ENCODE assay signal across 13 mouse cellular contexts in the genomic region with DNA sequence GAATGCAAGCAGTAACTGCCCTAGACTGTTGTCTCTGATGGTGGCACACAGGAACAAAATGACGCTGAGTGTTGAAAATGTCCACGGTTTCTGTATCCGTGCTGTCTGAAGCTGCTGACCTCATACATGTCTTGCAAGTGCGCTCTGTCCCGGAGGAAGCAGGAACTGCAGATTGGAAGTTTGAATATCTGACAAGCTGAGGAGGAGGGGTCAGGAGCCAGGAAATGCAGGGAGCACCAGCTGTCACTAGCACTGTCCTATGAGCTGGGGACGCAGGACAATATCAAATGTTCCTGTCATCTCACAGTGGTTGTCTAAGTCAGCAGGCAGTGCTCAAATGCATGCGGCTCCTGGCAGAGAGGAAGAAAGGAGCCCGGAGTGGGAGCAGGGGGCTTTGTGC. TPM values are rescaled to one million over a fixed set of nuclear protein-coding genes. Genes with fewer than 3 reads are reported as not detected.
DNase-seq lines count a peak whose midpoint lies in the region; ATAC-seq and TF ChIP-seq lines count a peak whose summit lies in the region.
"Had no signal": no experiment of that assay in that cellular context is flagged by ENCODE, and none has a peak within 500 bp of the region (broad histone marks: within the 10 kb centered on the region; RNA-seq: fewer than 3 reads in every experiment).

No protein-coding gene starts in this region.

- ATAC-seq in kidney, postnatal 0 days (replicated peaks; ENCODE audit: low FRiP score, low read depth) = no peak
- ATAC-seq in lung, embryonic 16.5 days (ENCODE audit: low read depth) = 0 out of 2 replicates have a peak, but pooled peaks have one; percentile 20
- no peak for ATAC-seq in forebrain, embryonic 11.5 days (replicated peaks; ENCODE audit: low FRiP score)

- H3K4me2 ChIP-seq in kidney, postnatal 0 days (ENCODE audit: low read length) = no peak overlapping the region
- H3K4me2 ChIP-seq in lung, embryonic 16.5 days (ENCODE audit: low read depth, low read length) = no peak overlapping the region
- H3K4me2 ChIP-seq in forebrain, embryonic 11.5 days (ENCODE audit: low read depth, low read length, severe bottlenecking) = no peak overlapping the region
- H3K4me2 ChIP-seq: limb, embryonic 13.5 days had no signal

- no peak overlapping the region for H3K27ac ChIP-seq in kidney, postnatal 0 days
- H3K27ac ChIP-seq in heart, embryonic 10.5 days = peak overlapping the region; percentile 57
- no peak overlapping the region for H3K27ac ChIP-seq in lung, embryonic 16.5 days (ENCODE audit: low read length)
- no peak overlapping the region for H3K27ac ChIP-seq in forebrain, embryonic 11.5 days (ENCODE audit: low read depth, low read length)
- H3K27ac ChIP-seq: limb, embryonic 13.5 days; midbrain, embryonic 10.5 days had no signal

- H3K9ac ChIP-seq in kidney, postnatal 0 days (ENCODE audit: low read depth, low read length) = no peak overlapping the region
- H3K9ac ChIP-seq in lung, embryonic 16.5 days (ENCODE audit: low read length) = no peak overlapping the region
- H3K9ac ChIP-seq in forebrain, embryonic 11.5 days (ENCODE audit: low read length) = no peak overlapping the region
- H3K9ac ChIP-seq: limb, embryonic 13.5 days had no signal

- 63% methylated on average over 8 of the region's 8 CpGs for WGBS in kidney, postnatal 0 days
- 40% methylated on average over 8 of the region's 8 CpGs for WGBS in heart, embryonic 10.5 days
- WGBS in lung, embryonic 16.5 days = 54% methylated on average over 8 of the region's 8 CpGs
- 84% methylated on average over 8 of the region's 8 CpGs for WGBS in forebrain, embryonic 11.5 days

- 0 out of 2 replicates have a peak, but pooled peaks cover 2% of the 10 kb centered on the region for H3K36me3 ChIP-seq in kidney, postnatal 0 days (ENCODE audit: insufficient read depth, low read length)
- 0 out of 2 replicates have a peak, but pooled peaks cover 4% of the 10 kb centered on the region for H3K36me3 ChIP-seq in heart, embryonic 10.5 days
- H3K36me3 ChIP-seq in lung, embryonic 16.5 days (ENCODE audit: control insufficient read depth, insufficient read depth, low read length) = no peaks in the 10 kb centered on the region
- H3K36me3 ChIP-seq in forebrain, embryonic 11.5 days (ENCODE audit: control insufficient read depth, insufficient read depth, low read length) = no peaks in the 10 kb centered on the region; the same call in 1 of the 2 replicates

- H3K27me3 ChIP-seq in kidney, postnatal 0 days (ENCODE audit: insufficient read depth, low read length) = no peaks in the 10 kb centered on the region
- H3K27me3 ChIP-seq in heart, embryonic 10.5 days (ENCODE audit: insufficient read depth, poor library complexity, severe bottlenecking) = no peaks in the 10 kb centered on the region
- H3K27me3 ChIP-seq in lung, embryonic 16.5 days (ENCODE audit: control insufficient read depth, insufficient read depth, low read depth, low read length) = no peaks in the 10 kb centered on the region
- no peaks in the 10 kb centered on the region for H3K27me3 ChIP-seq in forebrain, embryonic 11.5 days (ENCODE audit: control insufficient read depth, insufficient read depth, low read length)
- H3K27me3 ChIP-seq: CH12.LX; limb, embryonic 13.5 days had no signal

- 0 out of 2 replicates have a peak, but pooled peaks have one; percentile 7 for TF ChIP-seq CTCF in kidney, postnatal 0 days (IDR thresholded peaks at IDR 0.05; ENCODE audit: low read depth)

- H3K9me3 ChIP-seq in kidney, postnatal 0 days (replicated peaks; ENCODE audit: low read length) = no peaks in the 10 kb centered on the region
- H3K9me3 ChIP-seq in heart, embryonic 10.5 days = no peaks in the 10 kb centered on the region
- H3K9me3 ChIP-seq in lung, embryonic 16.5 days (ENCODE audit: control insufficient read depth, low read length) = no peaks in the 10 kb centered on the region
- H3K9me3 ChIP-seq in forebrain, embryonic 11.5 days (ENCODE audit: control insufficient read depth, low read length) = no peaks in the 10 kb centered on the region
- H3K9me3 ChIP-seq: limb, embryonic 13.5 days; midbrain, embryonic 10.5 days had no signal

- DNase-seq in kidney, postnatal 0 days (ENCODE audit: low spot score) = peak; percentile 55
- no peak for DNase-seq in kidney, adult 8-10 months
- peak; percentile 26 for DNase-seq in cerebellum, adult 8-10 months
- DNase-seq in heart, embryonic 10.5 days (ENCODE audit: low spot score) = no peak
- no peak for DNase-seq in embryo, embryonic 10.5 days (ENCODE audit: low spot score)
- no peak for DNase-seq in gastrocnemius, postnatal 10 days
- DNase-seq in forebrain, embryonic 11.5 days (ENCODE audit: low spot score) = no peak
- DNase-seq: spleen, adult 18-20 months; thymus, postnatal 25 days had no signal

- no peak overlapping the region for H3K4me3 ChIP-seq in kidney, postnatal 0 days (replicated peaks; ENCODE audit: low read depth, low read length)
- 0 out of 2 replicates have a peak overlapping the region, but pooled peaks have one; percentile 12 for H3K4me3 ChIP-seq in heart, embryonic 10.5 days
- H3K4me3 ChIP-seq in lung, embryonic 16.5 days (ENCODE audit: low read length) = no peak overlapping the region
- no peak overlapping the region for H3K4me3 ChIP-seq in forebrain, embryonic 11.5 days (ENCODE audit: low read depth, low read length)
- H3K4me3 ChIP-seq: limb, embryonic 13.5 days; midbrain, embryonic 10.5 days had no signal

- no peaks in the 10 kb centered on the region for H3K4me1 ChIP-seq in kidney, postnatal 0 days (replicated peaks; ENCODE audit: insufficient read depth, low read length)
- H3K4me1 ChIP-seq in heart, embryonic 10.5 days = peaks cover 22% of the 10 kb centered on the region
- peaks cover 9% of the 10 kb centered on the region; the same call in 1 of the 2 replicates for H3K4me1 ChIP-seq in lung, embryonic 16.5 days (replicated peaks; ENCODE audit: control insufficient read depth, insufficient read depth, low read length)
- H3K4me1 ChIP-seq in forebrain, embryonic 11.5 days (replicated peaks; ENCODE audit: control insufficient read depth, insufficient read depth, low read length) = peaks cover 8% of the 10 kb centered on the region; the same call in 1 of the 2 replicates

RNA-seq across cellular contexts. Expression of a gene that starts 19.3 kb away (rescaled TPM):
- 83.0 and 87.4 TPM in 2 replicates for polyA plus RNA-seq in kidney, postnatal 0 days (2015; fragmentation: Nextera tagmentation; extraction: Ambion mirVana)
- 80.4 and 148 TPM in 2 replicates for polyA plus RNA-seq in heart, embryonic 10.5 days (2016; fragmentation: Nextera tagmentation; extraction: Ambion mirVana)
- 92.2 and 107 TPM in 2 replicates for polyA plus RNA-seq in lung, embryonic 16.5 days (2015; fragmentation: Nextera tagmentation; extraction: Ambion mirVana)
- total RNA-seq in gastrocnemius, postnatal 10 days (2021) = 1 to 10 TPM; 4.7 to 7.8 TPM
- 260 and 266 TPM in 2 replicates for polyA plus RNA-seq in forebrain, embryonic 11.5 days (2014; fragmentation: Nextera tagmentation; extraction: Ambion mirVana)
- total RNA-seq: CH12.LX had no signal

RNA-seq across cellular contexts. Expression of a gene that starts 49.6 kb away (rescaled TPM):
- polyA plus RNA-seq in kidney, postnatal 0 days (2015; fragmentation: Nextera tagmentation; extraction: Ambion mirVana) = 21.4 and 22.1 TPM in 2 replicates
- 13.1 and 23.0 TPM in 2 replicates for polyA plus RNA-seq in heart, embryonic 10.5 days (2016; fragmentation: Nextera tagmentation; extraction: Ambion mirVana)
- polyA plus RNA-seq in lung, embryonic 16.5 days (2015; fragmentation: Nextera tagmentation; extraction: Ambion mirVana) = 15.2 and 16.9 TPM in 2 replicates
- 10 to 100 TPM; 11.4 to 12.3 TPM for total RNA-seq in gastrocnemius, postnatal 10 days (2021)
- 5.9 and 6.2 TPM in 2 replicates for polyA plus RNA-seq in forebrain, embryonic 11.5 days (2014; fragmentation: Nextera tagmentation; extraction: Ambion mirVana)

Comparison
In these comparisons a context has a peak if more than half of its experiments do, and no peak if none do; other contexts are left out.
1. DNase-seq: peak in kidney, postnatal 0 days (single experiment) and cerebellum, adult 8-10 months (single experiment); none in kidney, adult 8-10 months (0 of 2), heart, embryonic 10.5 days (single experiment), embryo, embryonic 10.5 days (single experiment), gastrocnemius, postnatal 10 days (single experiment) and forebrain, embryonic 11.5 days (single experiment).